Mouse (Mus musculus) heart, postnatal 14 days (tissue): ENCODE results near the gene Spats2. TPM values are rescaled to one million over a fixed set of nuclear protein-coding genes. Genes with fewer than 3 reads are reported as not detected.
"Not testable (repeated sequence)": the region's sequence is repeated elsewhere in the genome, so short reads cannot be mapped to it uniquely, and the experiment has no call there.

ENCODE experiments used
- DNase-seq, 2 experiments: peaks; one replicate each; pipeline ENCODE4 v3.0.0; 2021 to 2022
- intact Hi-C: fragments of 180-260 bp; cut with DNase I; formaldehyde crosslinking; loops from one replicate; pipeline ENCODE4 v1.15.1; 2025
- total RNA-seq, 2 experiments: library from RNA; stranded (reverse); gene quantifications; 2 replicates each; pipeline ENCODE4 v1.2.3; 2021

The Spats2 gene
- total RNA-seq, 2 experiments from 2014 or later = 11.4 to 12.3 TPM

GRCm38 (mm10) chr15:99215741-99216463 lies 90.2 kb downstream of the Spats2 start:
- no peak for DNase-seq
- intact Hi-C loops = loop anchor here (2.0 kb wide), 1 partner anchor 49 kb away; no protein-coding TSS in a partner anchor

GRCm38 (mm10) chr15:99217630-99218029 lies 91.9 kb downstream of the Spats2 start:
- intact Hi-C loops = no loop called here
- no peak for DNase-seq

- intact Hi-C loops = no loop called here
- no peak for DNase-seq
Measured at GRCm38 (mm10) chr15:99221315-99221952, 95.7 kb downstream of the Spats2 start.

- no peak for DNase-seq
- intact Hi-C loops = no loop called here
Measured at GRCm38 (mm10) chr15:99222794-99223584, 97.3 kb downstream of the Spats2 start.

- peak; percentile 54 for DNase-seq
- intact Hi-C loops = no loop called here
Measured at GRCm38 (mm10) chr15:99223585-99224207, 98.0 kb downstream of the Spats2 start.

GRCm38 (mm10) chr15:99224208-99224911 lies 98.6 kb downstream of the Spats2 start, which contains the start of gene Kcnh3:
Gene Kcnh3 (plus strand): TSS chr15:99224861.
- peak; percentile 55 to 67 for DNase-seq
- intact Hi-C loops = no loop called here

- DNase-seq = peak in 1 of 2 experiments; percentile 29
- intact Hi-C loops = no loop called here
Measured at GRCm38 (mm10) chr15:99225081-99225810, 99.5 kb downstream of the Spats2 start.

- DNase-seq = no peak
- intact Hi-C loops = no loop called here
Measured at GRCm38 (mm10) chr15:99226090-99226489, 100.4 kb downstream of the Spats2 start.

GRCm38 (mm10) chr15:99231998-99232397 lies 106.3 kb downstream of the Spats2 start:
- DNase-seq = no peak
- intact Hi-C loops = no loop called here

GRCm38 (mm10) chr15:99233719-99234118 lies 108.0 kb downstream of the Spats2 start:
- intact Hi-C loops = no loop called here
- no peak for DNase-seq

- no peak for DNase-seq
- intact Hi-C loops = no loop called here
Measured at GRCm38 (mm10) chr15:99234326-99235010, 108.8 kb downstream of the Spats2 start.

GRCm38 (mm10) chr15:99238006-99238405 lies 112.3 kb downstream of the Spats2 start:
- DNase-seq = no peak
- intact Hi-C loops = loop anchor here (2.0 kb wide), 1 partner anchor 27 kb away; no protein-coding TSS in a partner anchor

- intact Hi-C loops = no loop called here
- no peak for DNase-seq
Measured at GRCm38 (mm10) chr15:99240129-99240528, 114.4 kb downstream of the Spats2 start.

- intact Hi-C loops = no loop called here
- no peak for DNase-seq
Measured at GRCm38 (mm10) chr15:99241249-99241648, 115.5 kb downstream of the Spats2 start.

GRCm38 (mm10) chr15:99242045-99242444 lies 116.3 kb downstream of the Spats2 start:
- intact Hi-C loops = no loop called here
- no peak for DNase-seq

- intact Hi-C loops, DNase-seq: not testable (repeated sequence)
Measured at GRCm38 (mm10) chr15:99246736-99247135, 121.0 kb downstream of the Spats2 start.

- DNase-seq = peak; percentile 44 to 65
Measured at GRCm38 (mm10) chr15:99248972-99249371, 123.3 kb downstream of the Spats2 start.

GRCm38 (mm10) chr15:99249938-99250337 lies 124.2 kb downstream of the Spats2 start:
- DNase-seq = no peak
- intact Hi-C loops = no loop called here

More at GRCm38 (mm10) chr15:99248972-99249371, 123.3 kb downstream of the Spats2 start:
- intact Hi-C loops = no loop called here

- DNase-seq, intact Hi-C loops: not testable (repeated sequence)
Measured at GRCm38 (mm10) chr15:99251111-99251510, 125.4 kb downstream of the Spats2 start.
